Mouse (Mus musculus) layer of hippocampus, postnatal 10 days (tissue): Measurements from ENCODE around the gene Prom2. TPM values are rescaled to one million over a fixed set of nuclear protein-coding genes. Genes with fewer than 3 reads are reported as not detected.
A peak's percentile ranks its signal among the peaks of the same experiment; 100 is the strongest.

Source experiments
- DNase-seq, 2 experiments: peaks; one replicate each; pipeline ENCODE4 v3.0.0; 2021; ENCODE audit warnings: low spot score in 2 of 2
- total RNA-seq, 2 experiments: library from RNA; stranded (reverse); gene quantifications; 2 replicates each; pipeline ENCODE4 v1.2.3; 2021

The Prom2 gene
- total RNA-seq, 2 experiments from 2014 or later = 0.07 to 0.14 TPM

GRCm38 (mm10) chr2:127484476-127485170 lies 56.6 kb downstream of the Prom2 start:
- peak in 1 of 2 experiments; percentile 65 for DNase-seq

- no peak for DNase-seq
Measured at GRCm38 (mm10) chr2:127483001-127483400, 58.3 kb downstream of the Prom2 start.

GRCm38 (mm10) chr2:127482533-127482911 lies 58.7 kb downstream of the Prom2 start:
- peak; percentile 49 to 67 for DNase-seq

GRCm38 (mm10) chr2:127481841-127482532 lies 59.3 kb downstream of the Prom2 start:
- DNase-seq = no peak

- no peak for DNase-seq
Measured at GRCm38 (mm10) chr2:127479763-127480162, 61.5 kb downstream of the Prom2 start.

GRCm38 (mm10) chr2:127479210-127479609 lies 62.1 kb downstream of the Prom2 start:
- no peak for DNase-seq

Other genes starting within 250 kb of the Prom2 start
- 1 to 10 TPM; 3.1 to 3.7 TPM for gene Dusp2, start 205.3 kb downstream of the Prom2 start, total RNA-seq
- gene Astl, start 202.8 kb downstream of the Prom2 start, total RNA-seq = not detected
- under 1 TPM; 0.23 to 0.29 TPM for gene Adra2b, start 178.3 kb downstream of the Prom2 start, total RNA-seq
- gene Gpat2, start 116.3 kb downstream of the Prom2 start, total RNA-seq = not detected
- gene Fahd2a, start 96.9 kb downstream of the Prom2 start, total RNA-seq = 10 to 100 TPM; 11.5 to 17.6 TPM
- 10 to 100 TPM; 53.9 to 57.9 TPM for gene Kcnip3, start 19.4 kb downstream of the Prom2 start, total RNA-seq
- 1 to 10 TPM; 8.4 to 9.7 TPM for gene Zfp661, start 45.6 kb upstream of the Prom2 start, total RNA-seq
- 10 to 100 TPM; 69.9 to 91.1 TPM for gene Mrps5, start 45.8 kb upstream of the Prom2 start, total RNA-seq
- 1 to 10 TPM; 3.0 to 3.1 TPM for gene Mal, start 115.2 kb upstream of the Prom2 start, total RNA-seq
- under 1 TPM; 0.53 to 0.54 TPM for gene Mall, start 188.5 kb upstream of the Prom2 start, total RNA-seq
- gene Nphp1, start 247.4 kb upstream of the Prom2 start, total RNA-seq = 10 to 100 TPM; 16.6 to 19.5 TPM